Mouse (Mus musculus) embryonic fibroblast, embryonic 13.5 days (primary cell): ENCODE data around the gene Klk8. TPM values are rescaled to one million over a fixed set of nuclear protein-coding genes. Genes with fewer than 3 reads are reported as not detected.

Experiments
- H3K27ac ChIP-seq: 2 replicates; pipeline ENCODE4 v1.5.1; 2012; ENCODE audit warnings: low read length, control low read depth, inconsistent platforms; ENCODE audit not compliant: insufficient read depth
- H3K4me1 ChIP-seq: 2 replicates; pipeline ENCODE4 v1.6.1; 2011; ENCODE audit warnings: low read length; ENCODE audit not compliant: control insufficient read depth, insufficient read depth
- H3K4me3 ChIP-seq: 2 replicates; pipeline ENCODE4 v1.5.1; 2011; ENCODE audit warnings: mild to moderate bottlenecking, control low read depth, low read length; ENCODE audit not compliant: insufficient read depth
- CTCF ChIP-seq: IDR thresholded peaks from 2 replicates; pipeline ENCODE4 v1.5.1; 2011; ENCODE audit warnings: mild to moderate bottlenecking, control low read depth, low read length, moderate library complexity, borderline replicate concordance; ENCODE audit not compliant: insufficient read depth
- POLR2A ChIP-seq: IDR thresholded peaks from 2 replicates; pipeline ENCODE4 v1.6.1; 2011; ENCODE audit warnings: low read depth, mild to moderate bottlenecking, control low read depth, low read length, moderate library complexity
- polyA plus RNA-seq: library from polyadenylated mRNA; stranded (reverse); fragments of >200 nt; gene quantifications from 2 replicates; pipeline ENCODE4 v1.2.4, GENCODE M21; 2011; ENCODE audit warnings: low read depth; ENCODE audit not compliant: missing spikeins, insufficient read length

Klk8 gene
- polyA plus RNA-seq, 1 experiment, result 6.2 TPM

GRCm38 (mm10) chr7:43775311-43776057 is 21.9 kb upstream of the Klk8 start:
- Histone ChIP-seq H3K27ac (no peak overlapping the region), H3K4me1 (peaks cover 7% of the 10 kb centered on the region), H3K4me3 (no peak overlapping the region)
- no peak for TF ChIP-seq POLR2A
- no peak for TF ChIP-seq CTCF

DNA sequence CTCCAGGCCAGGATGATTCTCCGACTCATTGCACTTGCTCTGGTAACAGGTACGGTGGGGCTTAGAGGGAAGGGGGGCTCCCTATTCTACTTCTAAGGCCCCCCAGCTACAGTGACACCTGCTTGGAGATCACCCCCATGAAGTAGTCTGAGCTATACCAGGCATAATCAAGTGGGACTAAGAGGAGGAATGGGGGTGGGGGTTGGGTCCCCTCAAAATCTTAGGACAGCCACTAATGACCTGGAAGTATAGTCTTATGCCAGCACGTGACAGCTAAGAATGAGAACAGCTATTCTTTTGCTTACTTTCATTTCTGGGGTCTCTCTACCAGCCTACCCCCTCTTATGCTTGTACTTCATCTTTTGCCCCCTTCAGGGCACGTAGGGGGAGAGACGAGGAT is 20.9 kb upstream of the Klk8 start:
- H3K4me3 ChIP-seq, result no peak overlapping the region
- H3K27ac ChIP-seq, result no peak overlapping the region
- TF ChIP-seq POLR2A, result no peak
- TF ChIP-seq CTCF, result no peak
- peaks cover 8% of the 10 kb centered on the region for H3K4me1 ChIP-seq

DNA sequence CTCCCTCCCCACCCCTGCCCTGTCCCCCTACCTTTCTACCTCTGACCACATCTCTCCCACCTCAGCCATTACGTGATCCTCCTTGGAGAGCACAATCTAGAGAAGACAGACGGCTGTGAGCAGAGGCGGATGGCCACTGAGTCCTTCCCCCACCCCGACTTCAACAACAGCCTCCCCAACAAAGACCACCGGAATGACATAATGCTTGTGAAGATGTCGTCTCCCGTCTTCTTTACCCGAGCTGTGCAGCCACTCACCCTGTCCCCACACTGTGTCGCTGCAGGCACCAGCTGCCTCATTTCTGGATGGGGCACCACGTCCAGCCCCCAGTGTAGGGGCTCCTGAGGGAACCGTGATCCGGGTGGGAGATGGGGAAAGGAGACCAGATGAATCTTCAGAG is 20.0 kb upstream of the Klk8 start:
- TF ChIP-seq POLR2A (no peak), CTCF (no peak)
- H3K27ac ChIP-seq, result no peak overlapping the region
- H3K4me1 ChIP-seq, result peaks cover 8% of the 10 kb centered on the region
- H3K4me3 ChIP-seq, result no peak overlapping the region

GRCm38 (mm10) chr7:43778176-43778970 is 19.0 kb upstream of the Klk8 start:
- no peak overlapping the region for H3K4me3 ChIP-seq

DNA sequence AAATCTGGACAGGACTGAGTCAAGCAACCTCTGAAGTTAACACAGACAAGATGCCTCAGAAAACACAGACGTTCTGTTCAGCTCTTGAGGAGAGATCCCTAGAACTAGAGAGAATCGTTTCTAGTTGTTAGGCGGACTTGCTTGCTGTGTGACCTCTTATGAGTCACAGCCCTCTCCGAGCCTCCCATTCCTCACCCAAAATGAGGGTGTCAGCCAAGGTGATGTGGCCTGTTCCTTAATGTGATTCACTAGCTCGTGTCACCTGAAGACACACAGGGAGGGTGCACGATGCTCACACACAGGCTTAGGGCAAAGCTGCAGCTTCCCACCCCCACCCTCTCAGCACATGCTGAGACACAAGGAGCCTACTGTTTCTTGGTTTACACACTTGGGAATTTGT is 17.1 kb upstream of the Klk8 start:
- no peak overlapping the region for H3K4me3 ChIP-seq
- no peak overlapping the region for H3K27ac ChIP-seq
- H3K4me1 ChIP-seq, result peaks cover 8% of the 10 kb centered on the region
- no peak for TF ChIP-seq CTCF
- TF ChIP-seq POLR2A, result no peak

More at GRCm38 (mm10) chr7:43778176-43778970, 19.0 kb upstream of the Klk8 start:
- H3K4me1 ChIP-seq, result peaks cover 8% of the 10 kb centered on the region
- H3K27ac ChIP-seq, result no peak overlapping the region
- TF ChIP-seq CTCF (no peak), POLR2A (no peak)

DNA sequence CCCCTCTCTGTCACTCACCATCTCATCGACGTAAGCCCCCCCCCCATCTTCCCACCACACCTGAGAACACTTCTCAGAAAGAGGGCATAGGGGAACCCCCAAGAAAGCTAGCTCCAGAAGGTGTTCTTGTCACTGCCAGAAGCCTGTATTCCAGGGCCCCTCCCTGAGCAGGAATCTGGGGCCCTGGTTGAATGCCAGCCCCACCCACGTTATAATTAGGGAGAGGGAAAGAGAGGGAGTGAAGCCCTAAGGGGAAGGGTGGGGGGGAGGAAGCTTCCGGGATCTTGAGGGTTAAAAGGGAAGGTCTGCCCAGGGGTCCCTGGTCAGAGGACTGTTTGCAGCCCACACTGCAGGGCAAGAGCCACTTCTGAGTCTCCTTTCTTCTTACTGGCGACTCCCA is 16.6 kb upstream of the Klk8 start, which contains the start of gene Klk10:
Klk10 (plus strand) TSS at position 290 of the 400 bp plus-strand sequence.
- no peak within 1 kb of the TSS for H3K4me3 ChIP-seq
- no peak within 1 kb of the TSS for H3K27ac ChIP-seq
- no peak for TF ChIP-seq CTCF
- TF ChIP-seq POLR2A, result no peak
- peaks cover 8% of the 10 kb centered on the region for H3K4me1 ChIP-seq

DNA sequence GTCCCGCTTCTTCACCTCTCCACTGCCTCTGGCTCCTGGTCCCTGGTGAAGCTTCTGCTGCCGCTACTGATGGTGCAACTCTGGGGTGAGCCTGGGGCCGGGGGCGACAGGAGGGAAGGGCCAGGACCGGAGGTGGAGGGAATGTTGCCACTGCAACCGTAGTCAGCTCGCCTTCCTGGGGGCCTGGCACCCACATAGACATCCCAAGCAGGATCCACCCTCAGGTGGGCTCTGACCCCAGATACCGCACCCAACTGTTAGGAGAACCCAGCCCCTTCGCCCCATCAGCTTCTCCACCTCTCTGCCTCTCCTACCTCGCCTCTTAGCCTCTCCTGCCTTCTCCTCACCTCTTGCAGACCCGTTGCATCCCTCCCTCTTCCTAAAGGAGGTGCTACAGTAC is 15.8 kb upstream of the Klk8 start:
- Histone ChIP-seq H3K27ac (no peak overlapping the region), H3K4me1 (peaks cover 8% of the 10 kb centered on the region), H3K4me3 (no peak overlapping the region)
- TF ChIP-seq POLR2A (no peak), CTCF (no peak)

GRCm38 (mm10) chr7:43782275-43783265 is 14.8 kb upstream of the Klk8 start:
- no peak overlapping the region for H3K27ac ChIP-seq
- TF ChIP-seq POLR2A (no peak), CTCF (peak; percentile 71; the same call in 1 of the 2 replicates)
- no peak overlapping the region for H3K4me3 ChIP-seq
- H3K4me1 ChIP-seq, result peaks cover 11% of the 10 kb centered on the region

DNA sequence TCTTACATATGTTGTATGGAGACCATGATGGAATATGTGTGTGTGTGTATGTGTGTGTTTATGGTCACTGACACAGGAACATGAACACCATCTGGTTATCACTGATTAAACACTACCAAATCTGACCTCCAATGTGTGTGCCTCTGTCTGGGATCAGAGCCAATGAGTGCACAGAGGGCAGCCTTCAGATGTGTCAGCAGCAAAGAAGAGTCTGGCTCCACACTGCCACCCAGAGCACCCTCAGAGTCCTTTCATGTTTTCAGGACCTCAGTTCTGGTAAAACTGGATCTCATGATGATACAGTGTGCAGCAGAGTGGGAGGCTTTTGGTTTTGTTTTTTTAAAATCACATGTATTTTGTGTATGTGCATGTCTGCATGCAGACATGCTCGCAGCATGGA is 12.1 kb upstream of the Klk8 start:
- Histone ChIP-seq H3K4me1 (peaks cover 7% of the 10 kb centered on the region), H3K27ac (no peak overlapping the region), H3K4me3 (no peak overlapping the region)
- TF ChIP-seq POLR2A (no peak), CTCF (peak; percentile 15; the same call in 1 of the 2 replicates)

DNA sequence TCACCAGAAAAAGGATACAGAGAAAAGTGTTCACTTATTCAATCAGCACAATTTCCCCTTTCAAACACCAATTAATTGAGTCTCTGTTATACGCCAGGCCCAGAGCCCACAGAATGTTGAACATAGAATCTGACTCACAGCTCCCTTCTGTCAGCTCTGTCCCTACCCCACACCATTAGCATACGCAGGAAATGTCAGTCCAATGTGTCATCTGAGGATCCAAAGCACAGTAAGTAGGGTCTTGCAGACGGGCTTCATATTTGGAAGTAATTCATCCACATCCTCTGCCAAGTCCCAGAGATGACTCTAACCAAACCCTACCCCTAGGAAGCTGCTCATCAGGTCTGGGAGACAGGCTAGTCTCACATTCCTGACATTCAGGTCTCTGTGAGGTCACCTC is 9.3 kb upstream of the Klk8 start:
- Histone ChIP-seq H3K27ac (peak overlapping the region; percentile 91), H3K4me1 (peaks cover 4% of the 10 kb centered on the region), H3K4me3 (no peak overlapping the region)
- no peak for TF ChIP-seq CTCF
- no peak for TF ChIP-seq POLR2A
